Mouse (Mus musculus): ENCODE measurements around the gene Zdhhc15. TPM values are rescaled to one million over a fixed set of nuclear protein-coding genes. Genes with fewer than 3 reads are reported as not detected.

The Zdhhc15 gene
- polyA plus RNA-seq, 1 experiment = 0.15 TPM

DNA sequence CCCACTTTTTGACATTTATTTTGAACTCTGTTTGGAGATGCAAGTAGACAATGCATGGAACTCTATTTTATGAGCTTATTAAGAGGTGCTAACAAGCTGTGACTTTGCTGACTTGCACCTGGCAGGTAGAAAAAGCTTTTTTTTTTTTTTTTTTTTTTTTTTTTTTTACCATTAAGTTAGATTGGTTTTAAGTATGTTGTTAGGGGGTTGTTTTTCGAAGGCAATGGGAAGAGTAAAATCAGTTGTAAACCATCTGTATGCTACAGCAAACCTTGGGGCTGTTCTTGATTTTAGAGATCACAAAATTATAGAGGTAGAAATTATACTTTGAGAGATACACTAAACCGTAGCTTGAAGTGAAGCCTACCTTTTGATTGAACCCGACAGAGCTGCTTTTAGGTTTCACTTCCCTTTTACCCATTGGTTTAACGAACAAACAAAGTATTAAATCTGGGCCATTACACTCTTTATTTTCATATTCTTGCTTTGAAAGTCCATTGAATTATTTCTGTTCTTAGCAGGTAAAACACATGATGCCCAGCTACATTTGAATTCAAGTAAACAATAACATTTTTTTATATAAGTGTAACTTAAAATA lies 181.9 kb downstream of the Zdhhc15 start:
- Histone ChIP-seq H3K27ac (ENCODE audit: control insufficient read depth, insufficient read depth, low read depth, low read length) (no peak overlapping the region), H3K4me3 (ENCODE audit: control insufficient read depth, low read depth, low read length) (no peak overlapping the region), H3K27me3 (ENCODE audit: control insufficient read depth, insufficient read depth, low read length) (no peaks in the 10 kb centered on the region), H3K4me1 (ENCODE audit: control insufficient read depth, insufficient read depth, low read length) (no peaks in the 10 kb centered on the region), H3K36me3 (ENCODE audit: control insufficient read depth, insufficient read depth, low read length) (no peaks in the 10 kb centered on the region)
- no peak for TF ChIP-seq CTCF (IDR thresholded peaks at IDR 0.05; ENCODE audit: control insufficient read depth, insufficient read depth, insufficient replicate concordance, low read depth, low read length)
- no peak for TF ChIP-seq POLR2A (IDR thresholded peaks at IDR 0.05; ENCODE audit: control insufficient read depth, low read depth, low read length)

DNA sequence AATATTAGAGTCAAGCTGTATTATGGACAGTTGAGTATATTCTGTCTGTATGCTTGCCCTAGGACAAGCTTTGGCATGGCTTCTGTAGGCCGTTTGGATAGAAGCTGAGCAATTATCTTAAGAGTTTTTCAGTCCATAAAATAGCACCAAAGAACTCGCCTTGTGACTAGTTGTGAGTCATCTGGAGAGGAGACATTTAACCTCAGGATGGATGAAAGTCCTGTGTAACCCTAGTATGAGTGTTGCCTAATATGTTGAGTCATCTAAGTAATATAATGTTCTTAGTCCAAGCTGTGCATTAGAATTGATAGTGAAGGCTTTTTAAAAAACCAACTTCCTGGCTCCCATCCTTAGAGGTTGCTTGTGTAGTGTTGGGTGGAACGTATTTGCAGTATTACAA lies 182.8 kb downstream of the Zdhhc15 start:
- H3K4me1 ChIP-seq (ENCODE audit: control insufficient read depth, insufficient read depth, low read length) = peaks cover under 1% of the 10 kb centered on the region; the same call in 1 of the 2 replicates
- no peaks in the 10 kb centered on the region for H3K27me3 ChIP-seq (ENCODE audit: control insufficient read depth, insufficient read depth, low read length)
- no peak overlapping the region for H3K27ac ChIP-seq (ENCODE audit: control insufficient read depth, insufficient read depth, low read depth, low read length)
- H3K36me3 ChIP-seq (ENCODE audit: control insufficient read depth, insufficient read depth, low read length) = no peaks in the 10 kb centered on the region
- TF ChIP-seq CTCF (IDR thresholded peaks at IDR 0.05; ENCODE audit: control insufficient read depth, insufficient read depth, insufficient replicate concordance, low read depth, low read length) (no peak), POLR2A (IDR thresholded peaks at IDR 0.05; ENCODE audit: control insufficient read depth, low read depth, low read length) (no peak)
- no peak overlapping the region for H3K4me3 ChIP-seq (ENCODE audit: control insufficient read depth, low read depth, low read length)

Other genes with a start within 250 kb of the Zdhhc15 start
- gene Uprt, start 188.2 kb downstream of the Zdhhc15 start, polyA plus RNA-seq (2012; rRNA removed) = 0.29 and 0.31 TPM in 2 replicates
- 0.04 and 0.06 TPM in 2 replicates for gene Magee2, start 186.2 kb upstream of the Zdhhc15 start, polyA plus RNA-seq (2012; rRNA removed)

Measured in testis, adult 2 months (tissue).